28 mouse cellular contexts compared by ENCODE assay signal in the genomic region with DNA sequence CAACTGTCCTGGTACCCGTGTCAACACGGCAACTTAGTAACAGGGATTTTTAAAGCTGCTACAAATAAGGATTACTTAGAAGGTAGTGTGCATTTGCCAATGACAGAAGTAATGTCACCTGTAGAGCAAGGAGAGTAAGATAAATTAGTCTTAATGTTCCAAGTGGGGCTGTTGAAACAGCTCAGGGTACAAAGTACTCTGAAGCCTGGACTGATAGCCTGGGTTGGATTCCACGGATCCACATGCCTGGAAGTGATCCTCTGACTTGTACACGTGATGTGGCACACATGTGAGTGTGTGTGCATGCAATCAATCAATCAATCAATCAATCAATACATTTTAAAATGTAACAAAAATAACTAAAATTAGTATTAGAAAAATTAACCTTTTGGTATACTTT. TPM values are rescaled to one million over a fixed set of nuclear protein-coding genes. Genes with fewer than 3 reads are reported as not detected.
A peak's percentile ranks its signal among the peaks of the same experiment; 100 is the strongest.
DNase-seq lines count a peak whose midpoint lies in the region; ATAC-seq and TF ChIP-seq lines count a peak whose summit lies in the region.
"Had no signal": no experiment of that assay in that cellular context is flagged by ENCODE, and none has a peak within 500 bp of the region (broad histone marks: within the 10 kb centered on the region; RNA-seq: fewer than 3 reads in every experiment).

No protein-coding gene starts in this region.

- no peaks in the 10 kb centered on the region for H3K79me2 ChIP-seq in liver, adult 2 months (ENCODE audit: control insufficient read depth, insufficient read depth, low read length)

- no peaks in the 10 kb centered on the region for H3K27me3 ChIP-seq in liver, adult 2 months (ENCODE audit: control insufficient read depth, insufficient read depth, low read length)
- no peaks in the 10 kb centered on the region for H3K27me3 ChIP-seq in intestine, postnatal 0 days (replicated peaks; ENCODE audit: control insufficient read depth, insufficient read depth, low read length)
- H3K27me3 ChIP-seq: CH12.LX; embryonic facial prominence, embryonic 13.5 days; embryonic facial prominence, embryonic 15.5 days; forebrain, embryonic 12.5 days had no signal

- peak; percentile 94 for DNase-seq in liver, adult 2 months (ENCODE audit: extremely low read depth, low read depth, low spot score)
- no peak for DNase-seq in liver
- DNase-seq in thymus, postnatal 25 days, result no peak
- no peak for DNase-seq in kidney, adult 11 months
- DNase-seq: adrenal gland, adult 8-10 months; adrenal gland, postnatal 14 days; adrenal gland, postnatal 36 days; B cell, adult 2 months; cerebellum, adult 11-12 months; cerebellum, adult 2 months; cerebellum, adult 9-10 months; cerebellum, postnatal 10 days; cerebellum, postnatal 25 days; embryo, embryonic 11 days had no signal

- no peak overlapping the region for H3K4me3 ChIP-seq in liver, adult 2 months (ENCODE audit: insufficient read depth, low read depth, low read length)
- H3K4me3 ChIP-seq in intestine, postnatal 0 days (ENCODE audit: low read depth, low read length), result no peak overlapping the region
- H3K4me3 ChIP-seq: embryonic facial prominence, embryonic 13.5 days; embryonic facial prominence, embryonic 15.5 days; erythroblast, embryonic 14.5 days; forebrain, embryonic 10.5 days; forebrain, embryonic 12.5 days had no signal

- peaks cover 8% of the 10 kb centered on the region; the same call in 1 of the 2 replicates for H3K4me1 ChIP-seq in liver, adult 2 months (ENCODE audit: control insufficient read depth, insufficient read depth, low read length)
- H3K4me1 ChIP-seq in intestine, postnatal 0 days (replicated peaks; ENCODE audit: control insufficient read depth, insufficient read depth, low read length), result no peaks in the 10 kb centered on the region
- H3K4me1 ChIP-seq: embryonic facial prominence, embryonic 15.5 days had no signal

- no peaks in the 10 kb centered on the region for H3K9me3 ChIP-seq in intestine, postnatal 0 days (ENCODE audit: control insufficient read depth)
- H3K9me3 ChIP-seq: embryonic facial prominence, embryonic 13.5 days; embryonic facial prominence, embryonic 15.5 days; forebrain, embryonic 10.5 days; forebrain, embryonic 12.5 days had no signal

- H3K9ac ChIP-seq in liver, adult 2 months (ENCODE audit: low read depth, low read length), result no peak overlapping the region
- H3K9ac ChIP-seq in intestine, postnatal 0 days (ENCODE audit: low read depth, low read length), result no peak overlapping the region
- H3K9ac ChIP-seq: embryonic facial prominence, embryonic 13.5 days; embryonic facial prominence, embryonic 15.5 days; forebrain, embryonic 12.5 days had no signal

- 36% methylated on average over 4 of the region's 4 CpGs for WGBS in liver, adult 2 months
- WGBS in intestine, postnatal 0 days, result 50% methylated on average over 4 of the region's 4 CpGs

- H3K4me2 ChIP-seq in intestine, postnatal 0 days (replicated peaks; ENCODE audit: low read depth), result no peak overlapping the region
- H3K4me2 ChIP-seq: embryonic facial prominence, embryonic 13.5 days; embryonic facial prominence, embryonic 15.5 days; forebrain, embryonic 12.5 days had no signal

- H3K36me3 ChIP-seq in liver, adult 2 months (ENCODE audit: control insufficient read depth, insufficient read depth, low read length), result no peaks in the 10 kb centered on the region
- no peaks in the 10 kb centered on the region; the same call in 1 of the 2 replicates for H3K36me3 ChIP-seq in intestine, postnatal 0 days (ENCODE audit: control insufficient read depth, insufficient read depth)
- H3K36me3 ChIP-seq: embryonic facial prominence, embryonic 13.5 days; embryonic facial prominence, embryonic 15.5 days; forebrain, embryonic 10.5 days; forebrain, embryonic 12.5 days; G1E had no signal

- ATAC-seq in intestine, postnatal 0 days, result peak; percentile 76; the same call in 1 of the 2 replicates
- ATAC-seq: activated CD4-positive, CD25-positive, alpha-beta regulatory T cell, adult 4 months; CD4-positive, CD25-positive, alpha-beta regulatory T cell, adult 4 months; forebrain, embryonic 14.5 days; forebrain, embryonic 16.5 days; Patski had no signal

- no peak overlapping the region for H3K27ac ChIP-seq in liver, adult 2 months (replicated peaks; ENCODE audit: insufficient read depth, low read depth, low read length)
- 0 out of 2 replicates have a peak overlapping the region, but pooled peaks have one; percentile 41 for H3K27ac ChIP-seq in intestine, postnatal 0 days (ENCODE audit: low read depth, low read length)
- H3K27ac ChIP-seq: embryonic facial prominence, embryonic 13.5 days; embryonic facial prominence, embryonic 15.5 days; forebrain, embryonic 10.5 days; forebrain, embryonic 12.5 days had no signal

- no peak for TF ChIP-seq POLR2A in liver, adult 2 months (IDR thresholded peaks at IDR 0.05; ENCODE audit: extremely low read depth, insufficient read depth, low read length)

- TF ChIP-seq CTCF in liver, adult 2 months (IDR thresholded peaks at IDR 0.05; ENCODE audit: low read depth, low read length), result no peak
- TF ChIP-seq CTCF in intestine, postnatal 0 days (IDR thresholded peaks at IDR 0.05; ENCODE audit: low read depth), result no peak

RNA-seq across cellular contexts. Expression of gene Prkg2, which starts 45.6 kb away (rescaled TPM):
- total RNA-seq in liver, adult 2 months (2014; rRNA removed), result under 0.01 TPM in 1 of 2 replicates, not detected in the other
- polyA plus RNA-seq in liver, adult 2 months (2012; rRNA removed), result not detected in 2 replicates
- 87.8 and 91.4 TPM in 2 replicates for polyA plus RNA-seq in intestine, postnatal 0 days (2015; fragmentation: Nextera tagmentation; extraction: Ambion mirVana)
- total RNA-seq: CH12.LX; common myeloid progenitor, adult 5-6 weeks had no signal
- polyA plus RNA-seq: activated CD4-positive, CD25-positive, alpha-beta regulatory T cell, adult 4 months; CD4-positive, CD25-positive, alpha-beta regulatory T cell, adult 4 months; erythroblast, embryonic 14.5 days; G1E had no signal

Comparison
In these comparisons a context has a peak if more than half of its experiments do, and no peak if none do; other contexts are left out.
1. RNA of gene Prkg2, which starts 45.6 kb away (polyA plus RNA-seq): 87.8 to 91.4 TPM in intestine, postnatal 0 days; not detected in liver, adult 2 months; every median in the first group is over 10 times any median in the second.